Mouse (Mus musculus) frontal cortex, postnatal 25 days (tissue): Measurements from ENCODE around the gene Sry.

ENCODE experiments used
- DNase-seq, 2 experiments: peaks; one replicate each; pipeline ENCODE4 v3.0.0; 2022; ENCODE audit warnings: low spot score in 2 of 2

Sry gene

GRCm38 (mm10) chrY:2663558-2663957, at the start of gene Sry:
Gene Sry, minus strand, starts transcription at chrY:2663658.
- no peak for DNase-seq
